Mouse (Mus musculus) gastrocnemius, adult 8-10 months (tissue): ENCODE data around the gene Tnip3. TPM values are rescaled to one million over a fixed set of nuclear protein-coding genes. Genes with fewer than 3 reads are reported as not detected.

Experiments
- DNase-seq, 2 experiments: peaks; one replicate each; pipeline ENCODE4 v3.0.0; 2022; ENCODE audit warnings: low spot score in 2 of 2
- total RNA-seq, 4 experiments: library from RNA; stranded (reverse); gene quantifications; 2 replicates each; pipeline ENCODE4 v1.2.4; 2022

Gene Tnip3
- total RNA-seq, 4 experiments from 2014 or later: not detected

- no peak for DNase-seq
These were observed 121.3 kb downstream of the Tnip3 start for GRCm38 (mm10) chr6:65646408-65646807.

- DNase-seq: no peak
These were observed 122.6 kb downstream of the Tnip3 start for GRCm38 (mm10) chr6:65647731-65648130.

- DNase-seq: no peak
These were observed 126.3 kb downstream of the Tnip3 start for GRCm38 (mm10) chr6:65651376-65651775.

- DNase-seq: no peak
These were observed 136.2 kb downstream of the Tnip3 start for GRCm38 (mm10) chr6:65661272-65661671.

- DNase-seq: no peak
These were observed 136.9 kb downstream of the Tnip3 start for GRCm38 (mm10) chr6:65662050-65662449.

- DNase-seq: no peak
These were observed 138.9 kb downstream of the Tnip3 start for GRCm38 (mm10) chr6:65663990-65664389.

GRCm38 (mm10) chr6:65666295-65666694 lies 141.2 kb downstream of the Tnip3 start:
- no peak for DNase-seq

- no peak for DNase-seq
These were observed 144.9 kb downstream of the Tnip3 start for GRCm38 (mm10) chr6:65669971-65670370.

- no peak for DNase-seq
These were observed 145.9 kb downstream of the Tnip3 start for GRCm38 (mm10) chr6:65670981-65671411.

GRCm38 (mm10) chr6:65671451-65671850 lies 146.3 kb downstream of the Tnip3 start, which contains the start of gene Ndnf:
TSS of gene Ndnf (plus strand) at chr6:65671590.
- DNase-seq: peak in 1 of 2 experiments; percentile 19

GRCm38 (mm10) chr6:65672131-65673031 lies 147.3 kb downstream of the Tnip3 start:
- DNase-seq: no peak

Other genes starting within 250 kb of the Tnip3 start
- gene C130060K24Rik, start 144.2 kb upstream of the Tnip3 start, total RNA-seq: not detected
- gene Ndnf, start 146.3 kb downstream of the Tnip3 start, total RNA-seq: under 1 TPM in 3 of 4 experiments, not detected in 1; 0.04 to 0.07 (median 0.05) TPM